Mouse (Mus musculus) heart, adult 2 months (tissue): ENCODE results near the gene Dkkl1. TPM values are rescaled to one million over a fixed set of nuclear protein-coding genes. Genes with fewer than 3 reads are reported as not detected.

Experiments
- DNase-seq, 2 experiments: peaks; one replicate each; pipeline ENCODE4 v3.0.0; 2021
- H3K27ac ChIP-seq: fragments of 200-600 bp; 2 replicates; pipeline ENCODE4 v1.8.1; 2022
- H3K27me3 ChIP-seq: fragments of 200-500 bp; 2 replicates; pipeline ENCODE4 v1.6.1; 2012; ENCODE audit warnings: mild to moderate bottlenecking, low read length, inconsistent platforms, mixed read lengths; ENCODE audit not compliant: control insufficient read depth, insufficient read depth
- H3K36me3 ChIP-seq: fragments of 200-500 bp; 2 replicates; pipeline ENCODE4 v1.6.1; 2012; ENCODE audit warnings: low read length, inconsistent platforms; ENCODE audit not compliant: control insufficient read depth, insufficient read depth
- H3K4me1 ChIP-seq: fragments of 200-500 bp; 2 replicates; pipeline ENCODE4 v1.6.1; 2011; ENCODE audit warnings: low read length; ENCODE audit not compliant: control insufficient read depth, insufficient read depth
- H3K4me3 ChIP-seq: fragments of 200-600 bp; 2 replicates; pipeline ENCODE4 v1.8.1; 2022
- H3K79me2 ChIP-seq: fragments of 200-500 bp; replicated peaks from 2 replicates; pipeline ENCODE4 v1.6.1; 2012; ENCODE audit warnings: mild to moderate bottlenecking, inconsistent platforms, low read length, moderate library complexity, mixed read lengths; ENCODE audit not compliant: control insufficient read depth, insufficient read depth
- H3K9ac ChIP-seq: fragments of 200-500 bp; 2 replicates; pipeline ENCODE4 v1.6.1; 2012; ENCODE audit warnings: low read depth, mild to moderate bottlenecking, control low read depth, inconsistent platforms, low read length, mixed read lengths
- CTCF ChIP-seq: fragments of 200-600 bp; IDR thresholded peaks from 2 replicates; pipeline ENCODE4 v1.8.1; 2022; ENCODE audit warnings: antibody characterized with exemption, mild to moderate bottlenecking, moderate library complexity
- EP300 ChIP-seq: fragments of 200-500 bp; IDR thresholded peaks from 2 replicates; pipeline ENCODE4 v1.6.1; 2011; ENCODE audit warnings: low read depth, low read length, control low read depth; ENCODE audit not compliant: insufficient read depth
- POLR2A ChIP-seq: fragments of 200-500 bp; IDR thresholded peaks from 2 replicates; pipeline ENCODE4 v1.6.1; 2011; ENCODE audit warnings: mild to moderate bottlenecking, low read depth, low read length, control low read depth; ENCODE audit not compliant: insufficient read depth
- WGBS: fragments of 180-500 bp; shearing (Covaris S2); methylation state at CpG from one replicate; pipeline ENCODE4 v1.1.7; 2018; 5-methylcytosine and 5-hydroxymethylcytosine counted together
- intact Hi-C: fragments of 180-260 bp; cut with DNase I; formaldehyde crosslinking; loops from one replicate; pipeline ENCODE4 v1.15.1; 2025
- polyA plus RNA-seq: library from polyadenylated mRNA; depleted of rRNA; stranded (reverse); fragments of >200 nt; gene quantifications from 2 replicates; pipeline ENCODE4 v1.2.3, GENCODE M21; 2012
- total RNA-seq, 2 experiments: library from RNA; stranded (reverse); gene quantifications; 2 replicates each; pipeline ENCODE4 v1.2.3; 2021

The Dkkl1 gene
- total and polyA plus RNA-seq, 3 experiments: 0.37 TPM; not detected in 2

- WGBS: 39% methylated on average over 10 of the region's 10 CpGs
- intact Hi-C loops: no loop called here
- Histone ChIP-seq H3K4me3 (no peak overlapping the region), H3K79me2 (no peaks in the 10 kb centered on the region), H3K4me1 (no peaks in the 10 kb centered on the region), H3K9ac (no peak overlapping the region), H3K27ac (no peak overlapping the region), H3K27me3 (no peaks in the 10 kb centered on the region; the same call in 1 of the 2 replicates), H3K36me3 (no peaks in the 10 kb centered on the region)
- DNase-seq: no peak
- TF ChIP-seq CTCF (no peak), POLR2A (no peak), EP300 (no peak)
Measured at GRCm38 (mm10) chr7:45211070-45211469, 877 bp downstream of the Dkkl1 start.

DNA sequence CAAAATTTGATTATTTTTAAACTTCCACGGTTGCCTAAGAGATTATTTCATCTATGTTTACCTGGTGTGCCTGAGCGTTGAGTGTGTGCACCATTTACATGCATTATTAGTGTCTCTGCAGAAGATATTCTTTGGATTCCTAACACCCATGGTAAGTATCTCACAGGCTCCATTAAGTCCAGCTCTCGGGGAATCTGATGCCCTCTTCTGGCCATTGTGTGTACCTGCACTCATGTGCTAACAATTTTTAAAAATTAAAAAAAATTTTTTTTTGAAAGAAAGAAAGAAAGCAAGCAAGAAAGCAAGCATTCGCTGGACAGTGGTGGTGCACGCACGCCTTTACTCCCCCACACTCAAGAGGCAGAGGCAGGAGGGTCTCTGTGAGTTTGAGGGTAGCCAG is 3.7 kb downstream of the Dkkl1 start:
- 80% methylated on average over 6 of the region's 6 CpGs for WGBS
- Histone ChIP-seq H3K4me1 (peaks cover 1% of the 10 kb centered on the region; the same call in 1 of the 2 replicates), H3K4me3 (no peak overlapping the region), H3K27me3 (no peaks in the 10 kb centered on the region), H3K79me2 (no peaks in the 10 kb centered on the region), H3K36me3 (no peaks in the 10 kb centered on the region), H3K9ac (no peak overlapping the region), H3K27ac (no peak overlapping the region)
- intact Hi-C loops: no loop called here
- no peak for DNase-seq
- no peak for TF ChIP-seq EP300
- TF ChIP-seq CTCF: no peak
- TF ChIP-seq POLR2A: no peak

DNA sequence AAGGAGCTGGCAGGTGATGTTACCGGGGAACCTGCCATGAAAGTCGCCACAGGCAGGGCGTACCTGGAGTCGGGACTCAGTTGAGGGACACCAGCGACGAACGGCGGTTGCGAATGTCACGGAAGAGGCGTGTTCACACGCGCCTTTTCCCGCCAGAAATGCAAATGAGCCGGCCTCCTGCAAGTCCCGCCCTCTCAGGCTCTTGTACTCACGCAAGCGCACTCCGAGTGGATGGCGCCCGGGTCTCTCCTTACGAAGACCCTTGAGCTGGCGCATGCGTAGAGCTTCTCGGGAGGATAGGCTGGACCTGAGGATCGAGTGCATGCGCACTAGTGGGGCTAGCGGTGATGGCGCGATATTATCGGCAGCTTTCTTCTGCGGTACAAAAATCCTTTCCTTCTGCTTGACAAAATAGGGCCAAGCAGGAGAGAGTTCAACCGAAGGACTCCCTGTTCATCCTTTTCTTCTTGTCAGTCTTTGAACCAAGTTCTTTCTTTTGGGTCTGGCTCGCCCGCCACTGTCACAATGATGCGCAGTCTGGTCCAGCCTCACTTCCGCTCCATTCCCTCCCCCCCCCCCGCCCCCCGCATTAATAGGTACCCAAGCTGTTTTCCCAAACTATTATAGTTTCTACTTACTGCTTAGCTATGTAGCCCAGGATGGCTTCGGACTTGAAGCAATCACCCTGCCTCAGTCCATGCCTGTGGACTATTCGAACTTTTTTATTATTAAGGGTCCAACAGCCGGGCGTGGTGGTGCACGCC is 7.4 kb downstream of the Dkkl1 start, which contains the start of gene Ccdc155:
Gene Ccdc155, minus strand, starts transcription at position 513 of the 764 bp plus-strand sequence.
- H3K4me1 ChIP-seq: peaks cover 1% of the 10 kb centered on the region; the same call in 1 of the 2 replicates
- H3K79me2 ChIP-seq: no peaks in the 10 kb centered on the region
- WGBS: 9% methylated on average over 44 of the region's 44 CpGs
- intact Hi-C loops: loop anchor here (5.0 kb wide), 1 partner anchor 222 kb away; no protein-coding TSS in a partner anchor
- peak within 1 kb of the TSS; percentile 44 for H3K9ac ChIP-seq
- DNase-seq: peak; percentile 81 to 90
- peak; percentile 73 for TF ChIP-seq POLR2A
- TF ChIP-seq EP300: no peak
- TF ChIP-seq CTCF: no peak
- no peak within 1 kb of the TSS for H3K27ac ChIP-seq
- H3K27me3 ChIP-seq: no peaks in the 10 kb centered on the region
- H3K36me3 ChIP-seq: no peaks in the 10 kb centered on the region
- H3K4me3 ChIP-seq: peak within 1 kb of the TSS; percentile 59

GRCm38 (mm10) chr7:45202654-45203053 is 9.3 kb downstream of the Dkkl1 start:
- no peaks in the 10 kb centered on the region for H3K79me2 ChIP-seq
- no peaks in the 10 kb centered on the region for H3K27me3 ChIP-seq
- 33% methylated on average over 10 of the region's 10 CpGs for WGBS
- TF ChIP-seq CTCF (no peak), POLR2A (no peak), EP300 (no peak)
- no peak overlapping the region for H3K9ac ChIP-seq
- H3K4me3 ChIP-seq: no peak overlapping the region
- no peak overlapping the region for H3K27ac ChIP-seq
- no peak for DNase-seq
- H3K4me1 ChIP-seq: peaks cover 1% of the 10 kb centered on the region; the same call in 1 of the 2 replicates
- intact Hi-C loops: loop anchor here (5.0 kb wide), 1 partner anchor 220 kb away; no protein-coding TSS in a partner anchor
- H3K36me3 ChIP-seq: no peaks in the 10 kb centered on the region

DNA sequence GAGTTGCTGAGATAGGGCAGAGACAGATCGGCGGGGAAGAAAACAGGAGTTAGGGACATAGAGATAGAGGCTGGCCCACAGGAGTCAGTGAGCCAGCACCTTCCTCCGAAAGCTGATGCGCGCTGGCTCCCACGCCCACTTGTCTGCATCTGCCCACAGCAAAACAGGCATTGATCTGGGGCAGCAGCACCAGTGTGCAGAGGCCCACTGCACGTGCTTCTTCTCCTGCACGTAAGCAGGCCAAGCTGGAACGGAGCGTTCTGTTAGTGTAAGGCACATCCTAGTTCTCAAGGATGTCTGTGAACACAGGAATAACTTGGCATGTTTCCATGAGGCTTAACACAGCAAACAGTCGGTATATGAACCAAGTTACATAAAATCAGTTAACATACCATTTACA is 13.0 kb downstream of the Dkkl1 start:
- 74% methylated on average over 11 of the region's 11 CpGs for WGBS
- H3K4me3 ChIP-seq: no peak overlapping the region
- H3K36me3 ChIP-seq: no peaks in the 10 kb centered on the region
- no peak for DNase-seq
- no peaks in the 10 kb centered on the region; the same call in 1 of the 2 replicates for H3K4me1 ChIP-seq
- no peak for TF ChIP-seq EP300
- no peak for TF ChIP-seq POLR2A
- no peak for TF ChIP-seq CTCF
- no peaks in the 10 kb centered on the region for H3K27me3 ChIP-seq
- intact Hi-C loops: loop anchor here (1.0 kb wide), 2 partner anchors 37 to 119 kb away; no protein-coding TSS in a partner anchor
- H3K79me2 ChIP-seq: no peaks in the 10 kb centered on the region
- H3K27ac ChIP-seq: no peak overlapping the region
- H3K9ac ChIP-seq: no peak overlapping the region

- intact Hi-C loops: loop anchor here (1.0 kb wide), 2 partner anchors 36 to 118 kb away; no protein-coding TSS in a partner anchor
- H3K4me1 ChIP-seq: no peaks in the 10 kb centered on the region; the same call in 1 of the 2 replicates
- H3K4me3 ChIP-seq: no peak overlapping the region
- TF ChIP-seq EP300 (peak; percentile 83), POLR2A (no peak), CTCF (peak; percentile 84)
- 10% methylated on average over 5 of the region's 5 CpGs for WGBS
- H3K9ac ChIP-seq: no peak overlapping the region
- H3K79me2 ChIP-seq: no peaks in the 10 kb centered on the region
- no peak overlapping the region for H3K27ac ChIP-seq
- no peaks in the 10 kb centered on the region for H3K36me3 ChIP-seq
- peak; percentile 73 to 76 for DNase-seq
- no peaks in the 10 kb centered on the region for H3K27me3 ChIP-seq
Measured at GRCm38 (mm10) chr7:45198435-45198834, 13.5 kb downstream of the Dkkl1 start.
